ENCODE assay signal across 32 mouse cellular contexts in genomic region chr3:154244932-154245331, GRCm38 (mm10).
"Had no signal": no experiment of that assay in that cellular context is flagged by ENCODE, and none has a peak within 500 bp of the region (broad histone marks: within the 10 kb centered on the region; RNA-seq: fewer than 3 reads in every experiment).

No protein-coding gene starts in this region.

- ATAC-seq: liver, embryonic 12.5 days; liver, postnatal 0 days; lung, postnatal 0 days; midbrain, embryonic 13.5 days; midbrain, embryonic 15.5 days; midbrain, embryonic 16.5 days had no signal

- H3K9me3 ChIP-seq: limb, embryonic 10.5 days; liver, embryonic 12.5 days; liver, embryonic 13.5 days; liver, embryonic 15.5 days; lung, embryonic 15.5 days; midbrain, embryonic 13.5 days; midbrain, embryonic 15.5 days had no signal

- DNase-seq: left cerebral cortex, postnatal 4 days; liver; liver, embryonic 13.5 days; liver, postnatal 0 days; lung, adult 18-20 months; lung, adult 2 months; lung, embryonic 14.5 days; lung, postnatal 10 days; lung, postnatal 14 days; lung, postnatal 36 days; lung, postnatal 4 days; midbrain, embryonic 14.5 days had no signal

- H3K36me3 ChIP-seq: limb, embryonic 10.5 days; limb, embryonic 12.5 days; limb, embryonic 13.5 days; limb, embryonic 15.5 days; liver, embryonic 12.5 days; liver, embryonic 13.5 days; liver, embryonic 15.5 days; lung, embryonic 15.5 days; neural tube, embryonic 12.5 days had no signal

- H3K27me3 ChIP-seq: limb, embryonic 12.5 days; limb, embryonic 15.5 days; liver, embryonic 12.5 days; liver, embryonic 13.5 days; liver, embryonic 15.5 days; lung, embryonic 15.5 days; midbrain, embryonic 12.5 days; midbrain, embryonic 13.5 days; midbrain, embryonic 15.5 days; neural tube, embryonic 12.5 days had no signal

- H3K4me3 ChIP-seq: limb, embryonic 10.5 days; limb, embryonic 12.5 days; limb, embryonic 13.5 days; limb, embryonic 15.5 days; liver, embryonic 12.5 days; liver, embryonic 13.5 days; liver, embryonic 15.5 days; lung, embryonic 15.5 days; megakaryocyte, embryonic 14.5 days; midbrain, embryonic 10.5 days; midbrain, embryonic 12.5 days; midbrain, embryonic 13.5 days; midbrain, embryonic 15.5 days; myocyte; neural tube, embryonic 12.5 days had no signal

- H3K4me1 ChIP-seq: limb, embryonic 10.5 days; limb, embryonic 12.5 days; limb, embryonic 13.5 days; limb, embryonic 15.5 days; liver, embryonic 12.5 days; liver, embryonic 13.5 days; liver, embryonic 15.5 days; lung, embryonic 15.5 days; megakaryocyte, embryonic 14.5 days; midbrain, embryonic 10.5 days; midbrain, embryonic 12.5 days; midbrain, embryonic 13.5 days; midbrain, embryonic 15.5 days; neural tube, embryonic 12.5 days had no signal

- H3K27ac ChIP-seq: limb, embryonic 10.5 days; limb, embryonic 12.5 days; limb, embryonic 13.5 days; limb, embryonic 15.5 days; liver, embryonic 12.5 days; liver, embryonic 13.5 days; liver, embryonic 14.5 days; liver, embryonic 15.5 days; lung, embryonic 15.5 days; macrophage; midbrain, embryonic 10.5 days; midbrain, embryonic 12.5 days; midbrain, embryonic 13.5 days; midbrain, embryonic 15.5 days; neural tube, embryonic 12.5 days had no signal

- H3K9ac ChIP-seq: limb, embryonic 12.5 days; limb, embryonic 13.5 days; limb, embryonic 15.5 days; liver, embryonic 12.5 days; liver, embryonic 13.5 days; liver, embryonic 14.5 days; liver, embryonic 15.5 days; liver, postnatal 0 days; lung, embryonic 14.5 days; lung, embryonic 15.5 days; midbrain, embryonic 12.5 days; midbrain, embryonic 13.5 days; midbrain, embryonic 15.5 days; neural tube, embryonic 12.5 days had no signal

- H3K4me2 ChIP-seq: limb, embryonic 12.5 days; limb, embryonic 13.5 days; limb, embryonic 15.5 days; liver, embryonic 11.5 days; liver, embryonic 12.5 days; liver, embryonic 13.5 days; liver, embryonic 15.5 days; lung, embryonic 14.5 days; lung, embryonic 15.5 days; midbrain, embryonic 11.5 days; midbrain, embryonic 12.5 days; midbrain, embryonic 13.5 days; midbrain, embryonic 15.5 days; neural tube, embryonic 12.5 days had no signal
